Mouse (Mus musculus): Measurements from ENCODE around the gene Rpl6. TPM values are rescaled to one million over a fixed set of nuclear protein-coding genes. Genes with fewer than 3 reads are reported as not detected.

Gene Rpl6
- polyA plus RNA-seq, 1 experiment from 2014 or later, result 531 TPM

DNA sequence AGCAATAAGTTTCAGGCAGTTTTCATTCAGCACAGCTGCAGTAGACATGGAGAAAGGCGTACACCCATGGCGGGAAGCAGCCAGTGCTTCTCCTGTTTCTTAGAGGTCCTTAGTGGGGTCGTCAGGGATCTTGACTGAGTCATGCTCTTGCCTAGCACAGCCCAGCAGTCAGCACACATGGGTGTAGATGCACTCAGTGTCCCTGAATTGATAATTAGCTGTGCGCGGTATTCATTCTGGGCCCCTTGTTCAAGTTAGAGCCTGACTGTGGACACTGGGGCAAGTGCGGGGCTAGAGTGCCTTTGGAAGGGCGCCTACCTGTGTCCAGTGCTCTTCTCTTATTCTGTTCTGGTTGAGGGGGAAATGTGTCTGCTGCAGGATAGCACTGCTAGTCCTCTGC is 40.9 kb downstream of the Rpl6 start:
- no peak overlapping the region for H3K4me3 ChIP-seq (ENCODE audit: inconsistent target)
- no peak overlapping the region for H3K27ac ChIP-seq
- 93% methylated on average over 7 of the region's 7 CpGs for WGBS (ENCODE audit: missing documents)

GRCm38 (mm10) chr5:121248766-121249394 is 44.6 kb downstream of the Rpl6 start:
- Histone ChIP-seq H3K27ac (no peak overlapping the region), H3K4me3 (ENCODE audit: inconsistent target) (no peak overlapping the region), H3K36me3 (ENCODE audit: inconsistent target) (no peaks in the 10 kb centered on the region), H3K79me2 (ENCODE audit: inconsistent target) (peaks cover 59% of the 10 kb centered on the region)
- 82% methylated on average over 3 of the region's 3 CpGs for WGBS (ENCODE audit: missing documents)

More for the DNA sequence above, 40.9 kb downstream of the Rpl6 start:
- Histone ChIP-seq H3K79me2 (ENCODE audit: inconsistent target) (peaks cover 82% of the 10 kb centered on the region), H3K36me3 (ENCODE audit: inconsistent target) (no peaks in the 10 kb centered on the region)

DNA sequence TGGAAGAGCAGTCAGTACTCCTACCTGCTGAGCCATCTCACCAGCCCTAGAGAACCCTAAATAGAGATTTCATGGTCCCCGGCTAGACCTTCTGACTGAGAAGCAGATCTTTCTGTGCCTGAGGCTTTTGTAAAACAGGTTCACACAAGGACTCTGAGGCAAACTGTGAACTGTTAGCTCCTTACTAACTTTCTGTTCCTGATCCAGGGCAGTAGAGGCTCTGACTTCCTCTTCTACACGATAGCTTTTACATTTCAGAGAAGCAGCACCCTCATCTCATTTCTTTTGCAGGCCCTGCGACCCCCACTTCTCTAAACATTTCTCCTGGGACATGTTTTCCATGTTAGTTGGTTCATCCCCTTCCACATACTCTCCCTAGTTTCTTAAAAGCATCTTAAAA is 45.4 kb downstream of the Rpl6 start:
- Histone ChIP-seq H3K36me3 (ENCODE audit: inconsistent target) (no peaks in the 10 kb centered on the region), H3K27ac (peak overlapping the region; percentile 17; the same call in 1 of the 2 replicates), H3K4me3 (ENCODE audit: inconsistent target) (no peak overlapping the region), H3K79me2 (ENCODE audit: inconsistent target) (peaks cover 51% of the 10 kb centered on the region)
- 10% methylated on average over 3 of the region's 3 CpGs for WGBS (ENCODE audit: missing documents)

- H3K36me3 ChIP-seq (ENCODE audit: inconsistent target), result no peaks in the 10 kb centered on the region
- no peak overlapping the region for H3K4me3 ChIP-seq (ENCODE audit: inconsistent target)
- peak overlapping the region; percentile 53 for H3K27ac ChIP-seq
- H3K79me2 ChIP-seq (ENCODE audit: inconsistent target), result peaks cover 30% of the 10 kb centered on the region
- WGBS (ENCODE audit: missing documents), result 11% methylated on average over 8 of the region's 8 CpGs
Measured at GRCm38 (mm10) chr5:121251813-121252212, 47.5 kb downstream of the Rpl6 start.

DNA sequence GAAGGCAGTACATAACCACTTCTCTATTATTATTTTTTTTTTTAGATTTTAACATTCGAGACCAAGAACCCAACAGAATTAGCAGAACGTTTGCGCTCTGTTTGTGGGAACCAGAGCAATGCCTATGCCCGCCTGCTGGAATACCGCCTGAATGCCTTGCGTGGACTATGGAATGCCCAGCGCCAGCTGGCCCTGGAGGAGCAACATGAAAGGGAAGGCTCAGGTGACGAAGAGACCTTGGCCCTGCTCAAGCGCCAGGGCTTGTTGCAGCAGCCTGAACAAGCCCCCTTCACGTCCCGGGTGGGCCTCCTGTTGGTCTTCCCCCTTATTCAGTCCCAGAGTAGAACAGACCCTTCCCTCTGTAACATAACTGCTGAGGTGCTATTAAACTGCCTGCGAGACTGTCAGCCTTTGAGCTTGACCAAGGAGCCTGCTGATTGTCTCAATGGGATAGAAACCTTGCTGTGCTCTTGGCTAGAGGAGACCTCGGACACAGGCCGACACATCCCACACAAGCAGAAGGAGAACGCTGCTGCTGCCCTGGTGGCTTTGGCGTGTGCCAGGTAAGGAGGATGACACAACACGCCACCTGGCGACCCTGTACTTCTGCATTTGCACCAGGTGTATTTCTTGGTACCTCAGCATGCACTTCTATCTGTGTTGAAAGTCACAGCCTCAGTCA is 49.7 kb downstream of the Rpl6 start:
- 92% methylated on average over 17 of the region's 18 CpGs for WGBS (ENCODE audit: missing documents)
- Histone ChIP-seq H3K27ac (no peak overlapping the region), H3K79me2 (ENCODE audit: inconsistent target) (peaks cover 11% of the 10 kb centered on the region; the same call in 1 of the 2 replicates), H3K36me3 (ENCODE audit: inconsistent target) (no peaks in the 10 kb centered on the region), H3K4me3 (ENCODE audit: inconsistent target) (no peak overlapping the region)

- Histone ChIP-seq H3K27ac (peak overlapping the region; percentile 7; the same call in 1 of the 2 replicates), H3K4me3 (ENCODE audit: inconsistent target) (no peak overlapping the region), H3K79me2 (ENCODE audit: inconsistent target) (peaks cover 11% of the 10 kb centered on the region; the same call in 1 of the 2 replicates), H3K36me3 (ENCODE audit: inconsistent target) (no peaks in the 10 kb centered on the region)
- 32% methylated on average over 7 of the region's 7 CpGs for WGBS (ENCODE audit: missing documents)
Measured at GRCm38 (mm10) chr5:121254977-121255376, 50.7 kb downstream of the Rpl6 start.

Other genes with a start within 250 kb of the Rpl6 start
- gene Rph3a, start 194.4 kb upstream of the Rpl6 start, polyA plus RNA-seq (2018), result not detected in 3 replicates
- gene Ptpn11, start 13.1 kb upstream of the Rpl6 start, polyA plus RNA-seq (2018), result 29.4 to 39.8 TPM (median 36.3 TPM) in 3 replicates
- 5.9 to 7.2 TPM (median 7.2 TPM) in 3 replicates for gene Hectd4, start 15.7 kb downstream of the Rpl6 start, polyA plus RNA-seq (2018)
- gene Trafd1, start 181.2 kb downstream of the Rpl6 start, polyA plus RNA-seq (2018), result 97.3 to 304 TPM (median 148 TPM) in 3 replicates
- gene Naa25, start 193.5 kb downstream of the Rpl6 start, polyA plus RNA-seq (2018), result 15.3 to 23.7 TPM (median 17.0 TPM) in 3 replicates
- 0.81 to 1.9 TPM (median 1.5 TPM) in 3 replicates for gene Tmem116, start 247.4 kb downstream of the Rpl6 start, polyA plus RNA-seq (2018)
- 327 to 388 TPM (median 342 TPM) in 3 replicates for gene Erp29, start 248.0 kb downstream of the Rpl6 start, polyA plus RNA-seq (2018)